ENCODE assay signal across 8 mouse cellular contexts in genomic region chr11:106193371-106194154, GRCm38 (mm10). TPM values are rescaled to one million over a fixed set of nuclear protein-coding genes. Genes with fewer than 3 reads are reported as not detected.
DNase-seq lines count a peak whose midpoint lies in the region; ATAC-seq lines count a peak whose summit lies in the region.

No protein-coding gene starts in this region.

- peak overlapping the region; percentile 89 for H3K27ac ChIP-seq in hindbrain, embryonic 16.5 days (ENCODE audit: low read depth, low read length)
- peak overlapping the region; percentile 79 for H3K27ac ChIP-seq in macrophage

- under 1% methylated on average over 44 of the region's 44 CpGs for WGBS in hindbrain, embryonic 16.5 days
- WGBS in macrophage (ENCODE audit: missing documents), result 2% methylated on average over 42 of the region's 44 CpGs

- H3K4me1 ChIP-seq in hindbrain, embryonic 16.5 days (ENCODE audit: control insufficient read depth, insufficient read depth, low read depth, low read length), result peaks cover 10% of the 10 kb centered on the region

- peak overlapping the region; percentile 85 for H3K9ac ChIP-seq in hindbrain, embryonic 16.5 days (ENCODE audit: low read depth, low read length)

- H3K27me3 ChIP-seq in hindbrain, embryonic 16.5 days (replicated peaks; ENCODE audit: control insufficient read depth, insufficient read depth, low read length), result no peaks in the 10 kb centered on the region

- peak overlapping the region; percentile 80 for H3K4me3 ChIP-seq in hindbrain, embryonic 16.5 days (ENCODE audit: low read length)
- peak overlapping the region; percentile 86 for H3K4me3 ChIP-seq in macrophage (ENCODE audit: inconsistent target)

- peak; percentile 97 for DNase-seq in T-cell, adult 2 months (ENCODE audit: low spot score)
- peak; percentile 94 to 97 for DNase-seq in cerebellum, postnatal 36 days
- peak; percentile 94 to 98 for DNase-seq in frontal cortex, postnatal 36 days (ENCODE audit: low spot score in 2 of 2)
- peak; percentile 95 to 96 for DNase-seq in left cerebral cortex, adult 18-20 months (ENCODE audit: low spot score in 2 of 2)
- DNase-seq in right cerebral cortex, adult 18-20 months, result peak; percentile 97
- DNase-seq in urinary bladder, postnatal 10 days (ENCODE audit: low spot score), result peak; percentile 91

- peaks cover 29% of the 10 kb centered on the region; the same call in 1 of the 2 replicates for H3K79me2 ChIP-seq in macrophage (ENCODE audit: inconsistent target)

- H3K9me3 ChIP-seq in hindbrain, embryonic 16.5 days (ENCODE audit: control insufficient read depth, low read length), result no peaks in the 10 kb centered on the region

- H3K4me2 ChIP-seq in hindbrain, embryonic 16.5 days (ENCODE audit: low read length), result peak overlapping the region; percentile 62

- H3K36me3 ChIP-seq in hindbrain, embryonic 16.5 days (ENCODE audit: control insufficient read depth, insufficient read depth, low read length), result peaks cover 8% of the 10 kb centered on the region
- H3K36me3 ChIP-seq in macrophage (ENCODE audit: inconsistent target), result peaks cover 13% of the 10 kb centered on the region; the same call in 1 of the 2 replicates

- ATAC-seq in hindbrain, embryonic 16.5 days, result peak; percentile 97

RNA-seq across cellular contexts. Expression of gene Strada, which starts 8.4 kb away (rescaled TPM):
- polyA plus RNA-seq in hindbrain, embryonic 16.5 days (2015; fragmentation: Nextera tagmentation; extraction: Ambion mirVana), result 28.6 and 30.1 TPM in 2 replicates
- total RNA-seq in left cerebral cortex, adult 18-20 months (2021), result 10 to 100 TPM; 24.8 to 29.8 TPM
- 10 to 100 TPM in 25 of 26 experiments, 1 to 10 TPM in 1; 8.7 to 65.3 (median 43.8) TPM for total RNA-seq in macrophage (2018; cell fraction: chromatin; rRNA removed)
- 10 to 100 TPM; 11.8 to 22.8 (median 17.2) TPM for total RNA-seq in macrophage (2018; cell fraction: cytosol; rRNA removed)
- total RNA-seq in macrophage (2018; cell fraction: nucleus; rRNA removed), result 10 to 100 TPM in 25 of 26 experiments, 1 to 10 TPM in 1; 7.9 to 65.0 (median 30.0) TPM
- 14.5 to 19.3 TPM (median 18.7 TPM) in 3 replicates for polyA plus RNA-seq in macrophage (2018)

RNA-seq across cellular contexts. Expression of gene Ccdc47, which starts 22.6 kb away (rescaled TPM):
- polyA plus RNA-seq in hindbrain, embryonic 16.5 days (2015; fragmentation: Nextera tagmentation; extraction: Ambion mirVana), result 109 and 113 TPM in 2 replicates
- total RNA-seq in left cerebral cortex, adult 18-20 months (2021), result 10 to 100 TPM; 84.2 to 91.5 TPM
- 10 to 100 TPM in 22 of 26 experiments, 1 to 10 TPM in 4; 5.3 to 78.0 (median 33.0) TPM for total RNA-seq in macrophage (2018; cell fraction: chromatin; rRNA removed)
- 10 to 100 TPM; 29.0 to 52.5 (median 39.9) TPM for total RNA-seq in macrophage (2018; cell fraction: cytosol; rRNA removed)
- total RNA-seq in macrophage (2018; cell fraction: nucleus; rRNA removed), result 10 to 100 TPM; 15.7 to 75.5 (median 39.3) TPM
- 46.7 to 77.0 TPM (median 51.2 TPM) in 3 replicates for polyA plus RNA-seq in macrophage (2018)

RNA-seq across cellular contexts. Expression of gene Ddx42, which starts 23.2 kb away (rescaled TPM):
- 77.9 and 87.4 TPM in 2 replicates for polyA plus RNA-seq in hindbrain, embryonic 16.5 days (2015; fragmentation: Nextera tagmentation; extraction: Ambion mirVana)
- 10 to 100 TPM; 64.4 to 68.0 TPM for total RNA-seq in left cerebral cortex, adult 18-20 months (2021)
- total RNA-seq in macrophage (2018; cell fraction: chromatin; rRNA removed), result 100 to 1,000 TPM in 12 of 26 experiments, 10 to 100 TPM in 14; 64.6 to 125 (median 96.0) TPM
- total RNA-seq in macrophage (2018; cell fraction: cytosol; rRNA removed), result 10 to 100 TPM; 36.8 to 55.2 (median 45.6) TPM
- 100 to 1,000 TPM in 2 of 26 experiments, 10 to 100 TPM in 24; 50.1 to 107 (median 73.8) TPM for total RNA-seq in macrophage (2018; cell fraction: nucleus; rRNA removed)
- polyA plus RNA-seq in macrophage (2018), result 37.1 to 61.7 TPM (median 46.9 TPM) in 3 replicates

RNA-seq across cellular contexts. Expression of gene Limd2, which starts 32.9 kb away (rescaled TPM):
- polyA plus RNA-seq in hindbrain, embryonic 16.5 days (2015; fragmentation: Nextera tagmentation; extraction: Ambion mirVana), result 142 and 161 TPM in 2 replicates
- total RNA-seq in left cerebral cortex, adult 18-20 months (2021), result 10 to 100 TPM; 94.9 to 97.0 TPM
- 100 to 1,000 TPM in 1 of 26 experiments, 10 to 100 TPM in 24, 1 to 10 TPM in 1; 8.2 to 112 (median 31.2) TPM for total RNA-seq in macrophage (2018; cell fraction: chromatin; rRNA removed)
- 100 to 1,000 TPM in 13 of 26 experiments, 10 to 100 TPM in 13; 45.0 to 294 (median 129) TPM for total RNA-seq in macrophage (2018; cell fraction: cytosol; rRNA removed)
- total RNA-seq in macrophage (2018; cell fraction: nucleus; rRNA removed), result 100 to 1,000 TPM in 7 of 26 experiments, 10 to 100 TPM in 19; 14.1 to 140 (median 60.6) TPM
- polyA plus RNA-seq in macrophage (2018), result 74.9 to 122 TPM (median 80.3 TPM) in 3 replicates

RNA-seq across cellular contexts. Expression of gene Gm10840, which starts 32.9 kb away (rescaled TPM):
- not detected in 2 replicates for polyA plus RNA-seq in hindbrain, embryonic 16.5 days (2015; fragmentation: Nextera tagmentation; extraction: Ambion mirVana)
- 1 to 10 TPM in 1 of 2 experiments, not detected in 1; 1.6 TPM for total RNA-seq in left cerebral cortex, adult 18-20 months (2021)
- not detected for total RNA-seq in macrophage (2018; cell fraction: chromatin; rRNA removed)
- not detected for total RNA-seq in macrophage (2018; cell fraction: cytosol; rRNA removed)
- not detected for total RNA-seq in macrophage (2018; cell fraction: nucleus; rRNA removed)
- polyA plus RNA-seq in macrophage (2018), result not detected in 3 replicates

Comparison
In these comparisons a context has a peak if more than half of its experiments do, and no peak if none do; other contexts are left out.
1. Peak in every context shown above with its lines: DNase-seq, ATAC-seq, H3K4me3 ChIP-seq and H3K27ac ChIP-seq.